Mouse (Mus musculus) mouse embryonic stem cell (cell line): ENCODE data around the gene Sapcd1.
"Not testable (repeated sequence)": the region's sequence is repeated elsewhere in the genome, so short reads cannot be mapped to it uniquely, and the experiment has no call there.

Experiments used
- in situ Hi-C, 2 experiments: fragments of 300-500 bp; cut with MboI; formaldehyde crosslinking; loops; 1 replicate in 1 of 2; 3 replicates in 1 of 2; pipeline ENCODE4 v1.14.3; 2019 to 2020; ENCODE audit warnings: low sequenced_read_pairs in 2 of 2, low pct_unique_long_range_greater_than_20kb in 1 of 2, mixed read lengths in 1 of 2; ENCODE audit not compliant: unreplicated experiment in 1 of 2

The Sapcd1 gene

GRCm38 (mm10) chr17:35033703-35034102 is 5.9 kb upstream of the Sapcd1 start:
- in situ Hi-C loops = not testable (repeated sequence)

GRCm38 (mm10) chr17:35032323-35032870 is 4.6 kb upstream of the Sapcd1 start:
- in situ Hi-C loops = no loop called here

GRCm38 (mm10) chr17:35031880-35032279 is 4.1 kb upstream of the Sapcd1 start:
- in situ Hi-C loops = no loop called here

GRCm38 (mm10) chr17:35031272-35031671 is 3.5 kb upstream of the Sapcd1 start:
- in situ Hi-C loops = no loop called here

- in situ Hi-C loops = no loop called here
Observed at GRCm38 (mm10) chr17:35029691-35030532, 2.1 kb upstream of the Sapcd1 start.

GRCm38 (mm10) chr17:35028315-35028714 is 499 bp upstream of the Sapcd1 start:
- in situ Hi-C loops = no loop called here

- in situ Hi-C loops = no loop called here
Observed at GRCm38 (mm10) chr17:35026206-35026605, 1.6 kb downstream of the Sapcd1 start.

- in situ Hi-C loops = loop anchor here in 1 of 2 experiments (5.0 kb wide), 1 partner anchor 87 kb away; no protein-coding TSS in a partner anchor
Observed at GRCm38 (mm10) chr17:35024691-35025488, 2.9 kb downstream of the Sapcd1 start.

- in situ Hi-C loops = loop anchor here in 1 of 2 experiments (5.0 kb wide), 1 partner anchor 88 kb away; no protein-coding TSS in a partner anchor
Observed at GRCm38 (mm10) chr17:35024261-35024660, 3.6 kb downstream of the Sapcd1 start.

- in situ Hi-C loops = loop anchor here in 1 of 2 experiments (5.0 kb wide), 1 partner anchor 89 kb away; no protein-coding TSS in a partner anchor
Observed at GRCm38 (mm10) chr17:35023756-35024155, 4.1 kb downstream of the Sapcd1 start.

GRCm38 (mm10) chr17:35023221-35023620 is 4.6 kb downstream of the Sapcd1 start:
- in situ Hi-C loops = loop anchor here in 1 of 2 experiments (5.0 kb wide), 1 partner anchor 89 kb away; no protein-coding TSS in a partner anchor

- in situ Hi-C loops = loop anchor here in 1 of 2 experiments (5.0 kb wide), 1 partner anchor 90 kb away; no protein-coding TSS in a partner anchor
Observed at GRCm38 (mm10) chr17:35022541-35023060, 5.2 kb downstream of the Sapcd1 start.

GRCm38 (mm10) chr17:35021842-35022477 is 5.9 kb downstream of the Sapcd1 start:
- in situ Hi-C loops = loop anchor here in 1 of 2 experiments (5.0 kb wide), 1 partner anchor 90 kb away; no protein-coding TSS in a partner anchor

GRCm38 (mm10) chr17:35021163-35021808 is 6.5 kb downstream of the Sapcd1 start:
- in situ Hi-C loops = loop anchor here in 1 of 2 experiments (5.0 kb wide), 1 partner anchor 91 kb away; no protein-coding TSS in a partner anchor

GRCm38 (mm10) chr17:35020551-35020950 is 7.3 kb downstream of the Sapcd1 start:
- in situ Hi-C loops = loop anchor here in 1 of 2 experiments (5.0 kb wide), 1 partner anchor 92 kb away; no protein-coding TSS in a partner anchor

- in situ Hi-C loops = loop anchor here (5.0 to 10.0 kb wide), 2 partner anchors 92 to 125 kb away; no protein-coding TSS in a partner anchor
Observed at GRCm38 (mm10) chr17:35019894-35020293, 7.9 kb downstream of the Sapcd1 start.

- in situ Hi-C loops = loop anchor here in 1 of 2 experiments (10.0 kb wide), 1 partner anchor 127 kb away; no protein-coding TSS in a partner anchor
Observed at GRCm38 (mm10) chr17:35018171-35018570, 9.6 kb downstream of the Sapcd1 start.
